Mouse (Mus musculus) neural tube, embryonic 13.5 days (tissue): Measurements from ENCODE around the gene Tspan9. TPM values are rescaled to one million over a fixed set of nuclear protein-coding genes. Genes with fewer than 3 reads are reported as not detected.

Experiments
- ATAC-seq: fragments of 200-750 bp; cut with Nextera tagmentation; 2 replicates; pipeline ENCODE4 v1.8.0; 2017; ENCODE audit warnings: low read depth, mild to moderate bottlenecking, moderate TSS enrichment, moderate library complexity
- H3K27ac ChIP-seq: fragments of 300-500 bp; sonication (generic); replicated peaks from 2 replicates; pipeline ENCODE4 v1.5.1; 2015; ENCODE audit warnings: moderate library complexity, mild to moderate bottlenecking, inconsistent platforms
- H3K27me3 ChIP-seq: fragments of 300-500 bp; sonication (generic); 2 replicates; pipeline ENCODE4 v1.6.1; 2015; ENCODE audit warnings: mild to moderate bottlenecking, inconsistent platforms
- H3K36me3 ChIP-seq: fragments of 300-500 bp; sonication (generic); 2 replicates; pipeline ENCODE4 v1.6.1; 2015; ENCODE audit warnings: mild to moderate bottlenecking, inconsistent platforms
- H3K4me1 ChIP-seq: fragments of 300-500 bp; sonication (generic); replicated peaks from 2 replicates; pipeline ENCODE4 v1.6.1; 2015; ENCODE audit warnings: inconsistent platforms
- H3K4me2 ChIP-seq: fragments of 300-500 bp; sonication (generic); 2 replicates; pipeline ENCODE4 v1.6.1; 2015; ENCODE audit warnings: inconsistent platforms, mild to moderate bottlenecking, moderate library complexity
- H3K4me3 ChIP-seq: fragments of 300-500 bp; sonication (generic); 2 replicates; pipeline ENCODE4 v1.5.1; 2015; ENCODE audit warnings: mild to moderate bottlenecking, inconsistent platforms
- H3K9ac ChIP-seq: fragments of 300-500 bp; sonication (generic); 2 replicates; pipeline ENCODE4 v1.6.1; 2015; ENCODE audit warnings: moderate library complexity, mild to moderate bottlenecking, inconsistent platforms
- H3K9me3 ChIP-seq: fragments of 300-500 bp; sonication (generic); 2 replicates; pipeline ENCODE4 v1.6.1; 2016; ENCODE audit warnings: inconsistent platforms
- whole genome bisulfite sequencing: fragments of 180-500 bp; shearing (Covaris S2); methylation state at CpG from one replicate; pipeline ENCODE4 v1.1.7; 2015; 5-methylcytosine and 5-hydroxymethylcytosine counted together
- polyA plus RNA-seq: library from polyadenylated mRNA; unstranded; fragments of >200 nt; fragmentation: Nextera tagmentation; extraction: Ambion mirVana; gene quantifications from 2 replicates; pipeline ENCODE4 v1.2.1, GENCODE M21; 2015

The Tspan9 gene
- polyA plus RNA-seq, 1 experiment from 2014 or later, result 38.5 TPM

DNA sequence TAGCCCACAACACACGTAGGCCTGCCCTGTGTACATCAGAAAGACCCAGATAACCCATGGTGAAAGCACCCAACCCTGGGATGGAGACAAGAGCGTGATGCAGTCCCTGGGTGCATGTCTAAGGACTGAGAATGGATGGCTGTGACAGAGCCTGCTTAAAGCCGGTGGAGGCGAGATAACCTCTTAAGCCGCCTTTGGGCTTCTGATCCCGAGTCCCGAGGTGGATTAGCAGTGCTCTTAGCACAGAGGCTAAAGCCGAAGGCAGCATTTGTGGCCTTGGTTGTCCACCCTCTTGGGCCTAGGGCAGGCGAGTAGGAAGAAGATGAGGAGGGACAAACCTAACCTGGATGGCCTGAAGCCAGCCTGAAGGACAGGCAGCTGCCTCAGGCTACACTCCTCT lies 194.7 kb downstream of the Tspan9 start:
- Histone ChIP-seq H3K27me3 (no peaks in the 10 kb centered on the region), H3K4me3 (no peak overlapping the region), H3K4me2 (no peak overlapping the region), H3K9me3 (no peaks in the 10 kb centered on the region), H3K4me1 (no peaks in the 10 kb centered on the region), H3K9ac (no peak overlapping the region), H3K27ac (no peak overlapping the region), H3K36me3 (0 out of 2 replicates have a peak, but pooled peaks cover 1% of the 10 kb centered on the region)
- no peak for ATAC-seq
- 89% methylated on average over 9 of the region's 9 CpGs for WGBS

DNA sequence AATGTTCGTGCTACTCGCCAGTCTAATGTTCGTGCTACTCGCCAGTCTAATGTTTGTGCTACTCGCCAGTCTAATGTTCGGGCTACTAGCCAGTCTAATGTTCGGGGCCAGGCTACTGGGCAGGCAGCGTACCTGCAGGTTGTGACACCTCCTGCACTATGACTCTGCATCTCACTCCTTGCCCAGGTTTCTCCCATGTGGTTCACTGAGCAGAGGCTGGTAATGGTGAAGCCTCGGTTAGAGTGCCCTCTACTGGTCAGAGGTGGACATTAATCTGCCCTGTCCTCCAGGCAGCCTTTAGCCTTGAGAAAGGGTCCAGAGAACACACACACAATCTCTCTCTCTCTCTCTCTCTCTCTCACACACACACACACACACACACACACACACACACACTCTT lies 197.7 kb downstream of the Tspan9 start:
- H3K4me3 ChIP-seq, result no peak overlapping the region
- peak; percentile 84 for ATAC-seq
- no peak overlapping the region for H3K27ac ChIP-seq
- H3K27me3 ChIP-seq, result no peaks in the 10 kb centered on the region
- H3K9me3 ChIP-seq, result no peaks in the 10 kb centered on the region
- WGBS, result 65% methylated on average over 9 of the region's 9 CpGs
- H3K4me1 ChIP-seq, result no peaks in the 10 kb centered on the region
- H3K9ac ChIP-seq, result no peak overlapping the region
- H3K36me3 ChIP-seq, result 0 out of 2 replicates have a peak, but pooled peaks cover 7% of the 10 kb centered on the region
- H3K4me2 ChIP-seq, result no peak overlapping the region

DNA sequence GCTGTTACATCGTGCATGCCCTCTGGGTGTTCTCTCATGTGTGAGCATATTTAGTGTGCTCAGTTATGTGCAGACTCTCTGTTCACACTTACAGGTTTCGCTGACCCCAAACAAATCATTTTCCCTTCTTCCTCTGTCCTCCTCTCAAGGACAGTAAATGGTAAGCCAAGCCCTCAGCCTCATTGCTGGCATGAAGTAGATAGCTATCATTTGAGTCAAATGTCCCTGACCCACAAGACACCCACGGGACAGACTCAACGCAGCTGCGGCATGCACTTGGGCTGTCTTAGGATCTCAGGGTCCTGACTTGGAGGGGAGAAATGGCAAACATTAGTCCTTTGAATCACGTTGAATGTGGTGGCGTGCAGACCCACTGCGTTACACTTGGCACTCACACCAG lies 201.0 kb downstream of the Tspan9 start:
- Histone ChIP-seq H3K4me1 (no peaks in the 10 kb centered on the region), H3K4me2 (no peak overlapping the region), H3K4me3 (no peak overlapping the region), H3K36me3 (0 out of 2 replicates have a peak, but pooled peaks cover 9% of the 10 kb centered on the region), H3K27ac (no peak overlapping the region), H3K9ac (no peak overlapping the region), H3K9me3 (no peaks in the 10 kb centered on the region), H3K27me3 (no peaks in the 10 kb centered on the region)
- WGBS, result 85% methylated on average over 8 of the region's 8 CpGs
- no peak for ATAC-seq

- Histone ChIP-seq H3K9ac (no peak overlapping the region), H3K4me2 (no peak overlapping the region), H3K27me3 (no peaks in the 10 kb centered on the region), H3K9me3 (no peaks in the 10 kb centered on the region), H3K4me1 (peaks cover 23% of the 10 kb centered on the region), H3K36me3 (0 out of 2 replicates have a peak, but pooled peaks cover 6% of the 10 kb centered on the region), H3K4me3 (no peak overlapping the region), H3K27ac (no peak overlapping the region)
- ATAC-seq, result no peak
- 72% methylated on average over 3 of the region's 3 CpGs for WGBS
These were observed 208.3 kb downstream of the Tspan9 start for GRCm38 (mm10) chr6:127935105-127935504.

- Histone ChIP-seq H3K9me3 (no peaks in the 10 kb centered on the region), H3K9ac (no peak overlapping the region), H3K27me3 (no peaks in the 10 kb centered on the region), H3K36me3 (0 out of 2 replicates have a peak, but pooled peaks cover 4% of the 10 kb centered on the region), H3K27ac (no peak overlapping the region), H3K4me3 (no peak overlapping the region), H3K4me1 (peaks cover 23% of the 10 kb centered on the region), H3K4me2 (no peak overlapping the region)
- WGBS, result 79% methylated on average over 5 of the region's 5 CpGs
- no peak for ATAC-seq
These were observed 209.6 kb downstream of the Tspan9 start for GRCm38 (mm10) chr6:127933841-127934240.

DNA sequence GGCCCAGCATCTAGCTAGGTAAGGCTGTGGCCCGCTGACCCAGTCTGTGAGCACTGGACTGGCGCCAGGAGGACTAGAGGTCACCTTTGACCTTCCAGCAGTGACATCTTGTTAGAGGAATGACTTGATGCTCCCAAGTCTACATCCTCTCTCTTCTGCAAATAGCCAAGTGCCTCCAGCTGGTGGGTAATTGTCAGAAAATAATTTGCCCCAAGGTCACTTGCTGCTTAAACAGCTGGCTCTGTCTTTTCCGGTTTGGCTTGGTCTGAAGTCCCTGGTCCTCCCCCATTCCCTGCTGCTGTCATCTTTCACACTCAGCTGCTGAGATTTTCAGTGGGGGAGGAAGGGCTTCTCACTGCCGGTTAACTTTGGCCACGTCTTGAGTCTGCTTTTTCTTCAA lies 210.7 kb downstream of the Tspan9 start:
- Histone ChIP-seq H3K9ac (no peak overlapping the region), H3K36me3 (0 out of 2 replicates have a peak, but pooled peaks cover 4% of the 10 kb centered on the region), H3K9me3 (no peaks in the 10 kb centered on the region), H3K27me3 (no peaks in the 10 kb centered on the region), H3K4me2 (no peak overlapping the region), H3K4me3 (no peak overlapping the region), H3K4me1 (peaks cover 23% of the 10 kb centered on the region), H3K27ac (no peak overlapping the region)
- WGBS, result 61% methylated on average over 5 of the region's 5 CpGs
- no peak for ATAC-seq

GRCm38 (mm10) chr6:127928682-127929081 lies 214.7 kb downstream of the Tspan9 start:
- Histone ChIP-seq H3K36me3 (0 out of 2 replicates have a peak, but pooled peaks cover under 1% of the 10 kb centered on the region), H3K27me3 (no peaks in the 10 kb centered on the region), H3K9ac (no peak overlapping the region), H3K4me3 (no peak overlapping the region), H3K4me2 (no peak overlapping the region), H3K4me1 (peaks cover 27% of the 10 kb centered on the region), H3K27ac (no peak overlapping the region), H3K9me3 (no peaks in the 10 kb centered on the region)
- ATAC-seq, result no peak
- WGBS, result 88% methylated on average over 5 of the region's 5 CpGs

DNA sequence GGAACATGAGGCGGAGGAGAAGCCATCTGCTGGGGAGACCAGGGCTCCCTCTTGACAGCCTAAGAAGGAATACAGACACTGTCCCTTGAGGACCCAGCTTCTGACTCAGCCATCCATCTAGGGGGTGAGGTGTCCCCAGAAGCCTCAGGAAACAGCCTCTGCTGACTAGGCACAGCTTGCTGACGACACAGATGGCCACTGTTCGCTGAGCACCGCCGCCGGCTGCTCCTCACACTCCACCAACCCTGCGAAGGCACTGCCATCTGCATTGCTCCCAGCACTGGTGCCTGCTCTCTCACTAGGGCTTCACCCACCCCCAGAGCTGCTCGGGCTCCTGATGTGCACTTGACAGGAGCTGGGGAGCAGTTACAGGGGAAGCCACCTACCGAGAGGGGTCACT lies 217.5 kb downstream of the Tspan9 start:
- 0 out of 2 replicates have a peak, but pooled peaks cover 2% of the 10 kb centered on the region for H3K36me3 ChIP-seq
- peaks cover 13% of the 10 kb centered on the region; the same call in 1 of the 2 replicates for H3K4me1 ChIP-seq
- no peak overlapping the region for H3K4me2 ChIP-seq
- 56% methylated on average over 9 of the region's 9 CpGs for WGBS
- ATAC-seq, result peak; percentile 64; the same call in 1 of the 2 replicates
- H3K9ac ChIP-seq, result no peak overlapping the region
- no peaks in the 10 kb centered on the region for H3K27me3 ChIP-seq
- no peaks in the 10 kb centered on the region for H3K9me3 ChIP-seq
- no peak overlapping the region for H3K4me3 ChIP-seq
- H3K27ac ChIP-seq, result 0 out of 2 replicates have a peak overlapping the region, but pooled peaks have one; percentile 38

- no peaks in the 10 kb centered on the region for H3K27me3 ChIP-seq
- H3K4me2 ChIP-seq, result no peak overlapping the region
- no peaks in the 10 kb centered on the region for H3K9me3 ChIP-seq
- H3K4me3 ChIP-seq, result no peak overlapping the region
- peaks cover 17% of the 10 kb centered on the region; the same call in 1 of the 2 replicates for H3K4me1 ChIP-seq
- 0 out of 2 replicates have a peak, but pooled peaks cover 2% of the 10 kb centered on the region for H3K36me3 ChIP-seq
- no peak overlapping the region for H3K27ac ChIP-seq
- no peak for ATAC-seq
- WGBS, result 71% methylated on average over 6 of the region's 6 CpGs
- no peak overlapping the region for H3K9ac ChIP-seq
These were observed 218.6 kb downstream of the Tspan9 start for GRCm38 (mm10) chr6:127924750-127925149.

DNA sequence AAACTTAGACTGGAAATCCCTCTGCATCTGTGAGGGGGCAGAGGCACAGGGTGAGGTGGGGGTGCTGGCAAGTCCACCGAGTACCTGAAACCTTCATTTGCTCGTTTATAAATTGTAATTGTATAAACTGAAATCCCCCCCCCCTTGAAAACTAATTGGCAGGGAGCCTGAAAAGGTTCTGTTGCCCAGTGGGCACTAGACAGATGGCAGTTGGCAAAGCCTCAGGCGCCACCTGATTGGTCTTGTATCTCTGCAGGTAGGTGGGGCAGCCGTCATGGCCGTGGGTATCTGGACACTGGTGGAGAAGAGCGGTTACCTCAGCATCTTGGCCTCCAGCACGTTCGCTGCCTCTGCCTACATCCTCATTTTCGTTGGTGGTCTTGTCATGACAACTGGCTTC lies 220.1 kb downstream of the Tspan9 start:
- 84% methylated on average over 9 of the region's 9 CpGs for WGBS
- ATAC-seq, result no peak

DNA sequence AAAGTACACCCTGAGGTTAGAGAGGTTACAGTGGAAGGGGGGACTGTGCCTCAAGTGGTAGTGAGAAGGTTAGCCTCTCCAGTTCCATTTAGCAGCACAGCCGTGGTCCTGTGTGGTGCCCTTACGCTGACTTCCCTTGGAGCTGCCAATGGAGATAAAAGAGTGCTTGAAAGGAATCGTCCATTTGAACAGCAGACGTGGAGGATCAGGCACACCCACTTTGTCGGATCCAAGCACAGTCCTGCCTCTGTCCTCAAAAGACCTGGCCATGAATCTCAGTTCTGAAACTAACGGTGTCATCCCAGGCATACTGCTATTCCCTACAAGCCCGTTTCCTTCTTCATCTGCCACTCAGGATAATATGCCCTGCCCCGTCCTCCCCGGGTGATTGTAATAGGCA lies 221.4 kb downstream of the Tspan9 start:
- 0 out of 2 replicates have a peak, but pooled peaks cover 2% of the 10 kb centered on the region for H3K36me3 ChIP-seq
- H3K9me3 ChIP-seq, result no peaks in the 10 kb centered on the region
- H3K4me1 ChIP-seq, result peaks cover 27% of the 10 kb centered on the region
- no peak for ATAC-seq
- 54% methylated on average over 9 of the region's 9 CpGs for WGBS
- no peak overlapping the region for H3K27ac ChIP-seq
- no peak overlapping the region for H3K4me3 ChIP-seq
- H3K27me3 ChIP-seq, result no peaks in the 10 kb centered on the region
- H3K9ac ChIP-seq, result no peak overlapping the region
- H3K4me2 ChIP-seq, result no peak overlapping the region

More for the DNA sequence above, 220.1 kb downstream of the Tspan9 start:
- H3K4me3 ChIP-seq, result no peak overlapping the region
- no peak overlapping the region for H3K9ac ChIP-seq
- H3K4me1 ChIP-seq, result peaks cover 17% of the 10 kb centered on the region; the same call in 1 of the 2 replicates
- no peak overlapping the region for H3K4me2 ChIP-seq
- no peaks in the 10 kb centered on the region for H3K9me3 ChIP-seq
- H3K36me3 ChIP-seq, result 0 out of 2 replicates have a peak, but pooled peaks cover 2% of the 10 kb centered on the region
- no peak overlapping the region for H3K27ac ChIP-seq
- no peaks in the 10 kb centered on the region for H3K27me3 ChIP-seq

DNA sequence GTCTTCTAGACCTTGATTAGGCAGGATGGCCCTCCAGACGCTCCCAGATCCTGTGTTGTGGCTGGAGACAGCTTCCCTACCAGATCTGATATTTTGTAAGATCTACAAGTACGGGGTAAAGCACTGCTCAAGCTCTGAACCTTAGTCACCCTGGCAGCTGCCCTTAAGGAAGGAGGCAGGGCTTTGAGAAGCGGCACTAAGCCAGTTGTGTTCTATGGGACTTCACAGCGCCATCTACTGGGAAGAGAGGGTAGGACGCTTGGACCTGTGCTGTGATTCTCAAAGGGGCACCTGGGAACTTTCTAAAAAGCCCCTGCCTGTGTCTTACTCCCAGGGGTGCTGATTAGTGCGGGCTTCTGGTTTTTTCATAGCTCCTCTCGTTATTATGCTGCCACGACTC lies 222.7 kb downstream of the Tspan9 start:
- Histone ChIP-seq H3K9me3 (no peaks in the 10 kb centered on the region), H3K36me3 (peaks cover 12% of the 10 kb centered on the region), H3K27ac (no peak overlapping the region), H3K4me1 (peaks cover 21% of the 10 kb centered on the region), H3K27me3 (no peaks in the 10 kb centered on the region), H3K9ac (no peak overlapping the region), H3K4me2 (no peak overlapping the region), H3K4me3 (no peak overlapping the region)
- peak; percentile 30; the same call in 1 of the 2 replicates for ATAC-seq
- 9% methylated on average over 8 of the region's 8 CpGs for WGBS

GRCm38 (mm10) chr6:127919491-127919890 lies 223.9 kb downstream of the Tspan9 start:
- H3K4me2 ChIP-seq, result no peak overlapping the region
- no peaks in the 10 kb centered on the region for H3K9me3 ChIP-seq
- H3K27me3 ChIP-seq, result no peaks in the 10 kb centered on the region
- H3K36me3 ChIP-seq, result peaks cover 16% of the 10 kb centered on the region
- no peak overlapping the region for H3K4me3 ChIP-seq
- H3K27ac ChIP-seq, result no peak overlapping the region
- no peak for ATAC-seq
- peaks cover 19% of the 10 kb centered on the region for H3K4me1 ChIP-seq
- no peak overlapping the region for H3K9ac ChIP-seq
- WGBS, result 89% methylated on average over 6 of the region's 6 CpGs
